Mouse (Mus musculus) intestine, embryonic 15.5 days (tissue): Measurements from ENCODE around the gene Etv4. TPM values are rescaled to one million over a fixed set of nuclear protein-coding genes. Genes with fewer than 3 reads are reported as not detected.

Source experiments
- ATAC-seq: fragments of 200-750 bp; cut with Nextera tagmentation; 2 replicates; pipeline ENCODE4 v1.8.0; 2017; ENCODE audit warnings: moderate TSS enrichment, moderate library complexity
- H3K27ac ChIP-seq: fragments of 300-500 bp; sonication (generic); 2 replicates; pipeline ENCODE4 v1.5.1; 2015; ENCODE audit warnings: mild to moderate bottlenecking, inconsistent platforms
- H3K27me3 ChIP-seq: fragments of 300-500 bp; sonication (generic); replicated peaks from 2 replicates; pipeline ENCODE4 v1.6.1; 2015; ENCODE audit warnings: inconsistent platforms
- H3K36me3 ChIP-seq: fragments of 300-500 bp; sonication (generic); 2 replicates; pipeline ENCODE4 v1.6.1; 2015; ENCODE audit warnings: inconsistent platforms
- H3K4me1 ChIP-seq: fragments of 300-500 bp; sonication (generic); replicated peaks from 2 replicates; pipeline ENCODE4 v1.6.1; 2015; ENCODE audit warnings: inconsistent platforms
- H3K4me2 ChIP-seq: fragments of 300-500 bp; sonication (generic); replicated peaks from 2 replicates; pipeline ENCODE4 v1.6.1; 2015; ENCODE audit warnings: mild to moderate bottlenecking, inconsistent platforms
- H3K4me3 ChIP-seq: fragments of 300-500 bp; sonication (generic); replicated peaks from 2 replicates; pipeline ENCODE4 v1.5.1; 2015; ENCODE audit warnings: inconsistent platforms
- H3K9ac ChIP-seq: fragments of 300-500 bp; sonication (generic); 2 replicates; pipeline ENCODE4 v1.6.1; 2015; ENCODE audit warnings: inconsistent platforms
- H3K9me3 ChIP-seq: fragments of 300-500 bp; sonication (generic); 2 replicates; pipeline ENCODE4 v1.6.1; 2016; ENCODE audit warnings: inconsistent platforms
- WGBS: fragments of 180-500 bp; shearing (Covaris S2); methylation state at CpG from one replicate; pipeline ENCODE4 v1.1.7; 2015; 5-methylcytosine and 5-hydroxymethylcytosine counted together
- polyA plus RNA-seq: library from polyadenylated mRNA; unstranded; fragments of >200 nt; fragmentation: Nextera tagmentation; extraction: Ambion mirVana; gene quantifications from 2 replicates; pipeline ENCODE4 v1.2.1, GENCODE M21; 2015

Gene Etv4
- polyA plus RNA-seq, 1 experiment from 2014 or later = 5.4 TPM

- no peak for ATAC-seq
- H3K9me3 ChIP-seq = no peaks in the 10 kb centered on the region
- H3K36me3 ChIP-seq = peaks cover 52% of the 10 kb centered on the region
- no peak overlapping the region for H3K4me2 ChIP-seq
- no peak overlapping the region for H3K27ac ChIP-seq
- H3K27me3 ChIP-seq = no peaks in the 10 kb centered on the region
- WGBS = 90% methylated on average over 8 of the region's 8 CpGs
- H3K4me1 ChIP-seq = no peaks in the 10 kb centered on the region
- H3K4me3 ChIP-seq = no peak overlapping the region
- H3K9ac ChIP-seq = no peak overlapping the region
Measured at GRCm38 (mm10) chr11:101757366-101757765, 27.8 kb downstream of the Etv4 start.

GRCm38 (mm10) chr11:101756616-101757015 lies 28.6 kb downstream of the Etv4 start:
- Histone ChIP-seq H3K36me3 (peaks cover 51% of the 10 kb centered on the region), H3K4me2 (no peak overlapping the region), H3K9me3 (no peaks in the 10 kb centered on the region), H3K4me3 (no peak overlapping the region), H3K4me1 (no peaks in the 10 kb centered on the region), H3K27me3 (no peaks in the 10 kb centered on the region), H3K9ac (no peak overlapping the region), H3K27ac (no peak overlapping the region)
- no peak for ATAC-seq
- 93% methylated on average over 8 of the region's 8 CpGs for WGBS

- Histone ChIP-seq H3K4me2 (peak overlapping the region; percentile 65), H3K9ac (peak overlapping the region; percentile 68), H3K36me3 (peaks cover 17% of the 10 kb centered on the region), H3K4me1 (peaks cover 3% of the 10 kb centered on the region; the same call in 1 of the 2 replicates), H3K27ac (no peak overlapping the region), H3K4me3 (peak overlapping the region; percentile 70), H3K27me3 (no peaks in the 10 kb centered on the region), H3K9me3 (no peaks in the 10 kb centered on the region)
- 30% methylated on average over 9 of the region's 9 CpGs for WGBS
- ATAC-seq = no peak
Measured at GRCm38 (mm10) chr11:101733596-101733995, 51.6 kb downstream of the Etv4 start.

- H3K4me1 ChIP-seq = peaks cover 3% of the 10 kb centered on the region; the same call in 1 of the 2 replicates
- no peaks in the 10 kb centered on the region for H3K27me3 ChIP-seq
- peak within 1 kb of the TSS; percentile 70 for H3K4me3 ChIP-seq
- peak within 1 kb of the TSS; percentile 68 for H3K9ac ChIP-seq
- peak within 1 kb of the TSS; percentile 65 for H3K4me2 ChIP-seq
- H3K36me3 ChIP-seq = peaks cover 10% of the 10 kb centered on the region
- 0 out of 2 replicates have a peak within 1 kb of the TSS, but pooled peaks have one; percentile 6 for H3K27ac ChIP-seq
- no peaks in the 10 kb centered on the region for H3K9me3 ChIP-seq
- ATAC-seq = peak; percentile 99
- under 1% methylated on average over 51 of the region's 51 CpGs for WGBS
Measured at GRCm38 (mm10) chr11:101732518-101733440, 52.4 kb downstream of the Etv4 start, which contains the start of gene Dhx8. Dhx8 (plus strand) TSS chr11:101732919.

GRCm38 (mm10) chr11:101729308-101729707 lies 55.9 kb downstream of the Etv4 start:
- ATAC-seq = no peak
- H3K9me3 ChIP-seq = no peaks in the 10 kb centered on the region
- H3K9ac ChIP-seq = no peak overlapping the region
- peaks cover 3% of the 10 kb centered on the region; the same call in 1 of the 2 replicates for H3K4me1 ChIP-seq
- no peak overlapping the region for H3K27ac ChIP-seq
- 24% methylated on average over 3 of the region's 3 CpGs for WGBS
- no peaks in the 10 kb centered on the region for H3K27me3 ChIP-seq
- H3K36me3 ChIP-seq = no peaks in the 10 kb centered on the region
- no peak overlapping the region for H3K4me3 ChIP-seq
- H3K4me2 ChIP-seq = no peak overlapping the region

GRCm38 (mm10) chr11:101726765-101727164 lies 58.4 kb downstream of the Etv4 start:
- Histone ChIP-seq H3K4me1 (no peaks in the 10 kb centered on the region), H3K36me3 (no peaks in the 10 kb centered on the region), H3K9ac (no peak overlapping the region), H3K9me3 (no peaks in the 10 kb centered on the region), H3K4me2 (no peak overlapping the region), H3K4me3 (no peak overlapping the region), H3K27ac (no peak overlapping the region), H3K27me3 (no peaks in the 10 kb centered on the region)
- 44% methylated on average over 2 of the region's 2 CpGs for WGBS
- ATAC-seq = no peak

- no peak overlapping the region for H3K4me3 ChIP-seq
- H3K36me3 ChIP-seq = no peaks in the 10 kb centered on the region
- WGBS = 65% methylated on average over 8 of the region's 8 CpGs
- no peaks in the 10 kb centered on the region for H3K9me3 ChIP-seq
- H3K4me1 ChIP-seq = no peaks in the 10 kb centered on the region
- no peak for ATAC-seq
- no peak overlapping the region for H3K9ac ChIP-seq
- no peak overlapping the region for H3K27ac ChIP-seq
- H3K27me3 ChIP-seq = no peaks in the 10 kb centered on the region
- no peak overlapping the region for H3K4me2 ChIP-seq
Measured at GRCm38 (mm10) chr11:101725043-101725442, 60.1 kb downstream of the Etv4 start.

- ATAC-seq = no peak
- H3K4me2 ChIP-seq = no peak overlapping the region
- H3K27ac ChIP-seq = no peak overlapping the region
- H3K4me1 ChIP-seq = no peaks in the 10 kb centered on the region
- no peak overlapping the region for H3K9ac ChIP-seq
- H3K4me3 ChIP-seq = no peak overlapping the region
- H3K9me3 ChIP-seq = no peaks in the 10 kb centered on the region
- H3K36me3 ChIP-seq = no peaks in the 10 kb centered on the region
- WGBS = 69% methylated on average over 21 of the region's 21 CpGs
- H3K27me3 ChIP-seq = no peaks in the 10 kb centered on the region
Measured at GRCm38 (mm10) chr11:101719986-101720520, 65.1 kb downstream of the Etv4 start.

Other genes starting within 250 kb of the Etv4 start
- 8.4 and 10.2 TPM in 2 replicates for gene Brca1, start 233.4 kb downstream of the Etv4 start, polyA plus RNA-seq
- 57.0 and 61.2 TPM in 2 replicates for gene Nbr1, start 233.2 kb downstream of the Etv4 start, polyA plus RNA-seq
- gene Tmem106a, start 203.1 kb downstream of the Etv4 start, polyA plus RNA-seq = 21.6 and 22.0 TPM in 2 replicates
- not detected in 2 replicates for gene Gm11634, start 186.1 kb downstream of the Etv4 start, polyA plus RNA-seq
- 34.5 and 35.8 TPM in 2 replicates for gene Rdm1, start 158.2 kb downstream of the Etv4 start, polyA plus RNA-seq
- gene Arl4d, start 119.8 kb downstream of the Etv4 start, polyA plus RNA-seq = 7.6 and 7.8 TPM in 2 replicates
- 22.5 and 26.9 TPM in 2 replicates for gene Dhx8, start 52.5 kb downstream of the Etv4 start, polyA plus RNA-seq
- gene Meox1, start 109.0 kb upstream of the Etv4 start, polyA plus RNA-seq = 4.4 and 4.5 TPM in 2 replicates
- 0.13 TPM in 2 replicates for gene Sost, start 181.6 kb upstream of the Etv4 start, polyA plus RNA-seq
- gene Cfap97d1, start 198.9 kb upstream of the Etv4 start, polyA plus RNA-seq = not detected in 2 replicates
- 25.6 and 26.5 TPM in 2 replicates for gene Dusp3, start 201.6 kb upstream of the Etv4 start, polyA plus RNA-seq
- 7.6 and 7.9 TPM in 2 replicates for gene Mpp3, start 243.1 kb upstream of the Etv4 start, polyA plus RNA-seq